Mouse (Mus musculus) megakaryocyte-erythroid progenitor cell, adult 5 weeks (primary cell): Measurements from ENCODE around the gene Nudt5. TPM values are rescaled to one million over a fixed set of nuclear protein-coding genes. Genes with fewer than 3 reads are reported as not detected.

ENCODE experiments used
- polyA plus RNA-seq: library from polyadenylated mRNA; stranded (reverse); fragments of >175 nt; gene quantifications from 2 replicates; pipeline ENCODE4 v1.2.3, GENCODE M21; 2012

Gene Nudt5
- 11.3 and 15.3 TPM in 2 replicates for polyA plus RNA-seq

GRCm38 (mm10) chr2:5844873-5845631 lies at the start of gene Nudt5, which contains the start of gene Cdc123:
Nudt5 (plus strand) TSS chr2:5845019.
Cdc123 (minus strand) TSS chr2:5845164.

GRCm38 (mm10) chr2:5862834-5863233 lies 18.0 kb downstream of the Nudt5 start, which contains the start of gene Gm13199:
Gm13199 (minus strand) TSS chr2:5862934.

GRCm38 (mm10) chr2:5894843-5895570 lies 50.2 kb downstream of the Nudt5 start, which contains the start of gene Sec61a2:
Sec61a2 (minus strand) TSS chr2:5895432.

Other genes with a start within 250 kb of the Nudt5 start
- 5.6 and 6.8 TPM in 2 replicates for gene Camk1d, start 130.5 kb upstream of the Nudt5 start, polyA plus RNA-seq
- gene Cdc123, start 145 bp downstream of the Nudt5 start, polyA plus RNA-seq = 84.9 and 101 TPM in 2 replicates
- 0.12 and 0.24 TPM in 2 replicates for gene Gm13199, start 17.9 kb downstream of the Nudt5 start, polyA plus RNA-seq
- 1.4 and 1.9 TPM in 2 replicates for gene Sec61a2, start 50.4 kb downstream of the Nudt5 start, polyA plus RNA-seq
- 0.23 TPM in 2 replicates for gene Dhtkd1, start 97.8 kb downstream of the Nudt5 start, polyA plus RNA-seq
- gene Upf2, start 106.5 kb downstream of the Nudt5 start, polyA plus RNA-seq = 5.2 and 6.8 TPM in 2 replicates